Mouse (Mus musculus) left cerebral cortex, postnatal 25 days (tissue): ENCODE measurements at regions not wholly inside any gene's neighbourhood (a gene's known extent, or its start where the extent isn't known, plus 50 kb on each side); places are given as distances from the start of the nearest gene placed in this dataset.

Experiments used
- DNase-seq, 2 experiments: peaks; one replicate each; pipeline ENCODE4 v3.0.0; 2022; ENCODE audit warnings: low spot score in 2 of 2, mixed read lengths in 1 of 2
- intact Hi-C: fragments of 180-260 bp; cut with DNase I; formaldehyde crosslinking; loops from one replicate; pipeline ENCODE4 v1.15.1; 2025

- peak in 1 of 2 experiments; percentile 22 for DNase-seq
- intact Hi-C loops = no loop called here
Observed at GRCm38 (mm10) chr4:83166867-83167814, 115.0 kb upstream of the Frem1 start.

- intact Hi-C loops = no loop called here
Observed at GRCm38 (mm10) chr4:83146740-83147139, 94.6 kb upstream of the Frem1 start.

GRCm38 (mm10) chr4:83145738-83146217 is 93.6 kb upstream of the Frem1 start:
- no peak for DNase-seq
- intact Hi-C loops = no loop called here

More at GRCm38 (mm10) chr4:83146740-83147139, 94.6 kb upstream of the Frem1 start:
- DNase-seq = no peak

- DNase-seq = no peak
- intact Hi-C loops = no loop called here
Observed at GRCm38 (mm10) chr4:83144781-83145517, 92.8 kb upstream of the Frem1 start.

GRCm38 (mm10) chr4:83141736-83142135 is 89.6 kb upstream of the Frem1 start:
- intact Hi-C loops = no loop called here
- no peak for DNase-seq

GRCm38 (mm10) chr4:83122668-83123005 is 70.5 kb upstream of the Frem1 start:
- no peak for DNase-seq
- intact Hi-C loops = no loop called here

- intact Hi-C loops = no loop called here
- DNase-seq = no peak
Observed at GRCm38 (mm10) chr4:83122003-83122667, 70.0 kb upstream of the Frem1 start.

- intact Hi-C loops = no loop called here
- DNase-seq = no peak
Observed at GRCm38 (mm10) chr4:83108659-83108967, 56.5 kb upstream of the Frem1 start.

- intact Hi-C loops = no loop called here
- DNase-seq = no peak
Observed at GRCm38 (mm10) chr4:83107958-83108658, 56.0 kb upstream of the Frem1 start.

- no peak for DNase-seq
- intact Hi-C loops = no loop called here
Observed at GRCm38 (mm10) chr4:83107161-83107560, 55.0 kb upstream of the Frem1 start.

GRCm38 (mm10) chr4:83104045-83104681 is 52.0 kb upstream of the Frem1 start:
- intact Hi-C loops = no loop called here
- no peak for DNase-seq

GRCm38 (mm10) chr4:83102893-83103292 is 50.8 kb upstream of the Frem1 start:
- DNase-seq = peak in 1 of 2 experiments; percentile 28
- intact Hi-C loops = no loop called here

GRCm38 (mm10) chr4:83102022-83102421 is 49.9 kb upstream of the Frem1 start:
- no peak for DNase-seq

More at GRCm38 (mm10) chr4:83102022-83102421, 49.9 kb upstream of the Frem1 start:
- intact Hi-C loops = no loop called here
